Mouse (Mus musculus) E14TG2a.4 (cell line): Measurements from ENCODE around the gene Shroom3.

Experiments
- CTCF ChIP-seq: conservative IDR thresholded peaks from 2 replicates; pipeline ENCODE4 v1.5.1; 2014; ENCODE audit warnings: low read length
- NANOG ChIP-seq: IDR thresholded peaks from 2 replicates; pipeline ENCODE4 v1.6.1; 2014; ENCODE audit warnings: borderline replicate concordance, low read length, mixed read lengths
- POU5F1 ChIP-seq: IDR thresholded peaks from 2 replicates; pipeline ENCODE4 v1.6.1; 2014; ENCODE audit warnings: low read length, borderline replicate concordance

DNA sequence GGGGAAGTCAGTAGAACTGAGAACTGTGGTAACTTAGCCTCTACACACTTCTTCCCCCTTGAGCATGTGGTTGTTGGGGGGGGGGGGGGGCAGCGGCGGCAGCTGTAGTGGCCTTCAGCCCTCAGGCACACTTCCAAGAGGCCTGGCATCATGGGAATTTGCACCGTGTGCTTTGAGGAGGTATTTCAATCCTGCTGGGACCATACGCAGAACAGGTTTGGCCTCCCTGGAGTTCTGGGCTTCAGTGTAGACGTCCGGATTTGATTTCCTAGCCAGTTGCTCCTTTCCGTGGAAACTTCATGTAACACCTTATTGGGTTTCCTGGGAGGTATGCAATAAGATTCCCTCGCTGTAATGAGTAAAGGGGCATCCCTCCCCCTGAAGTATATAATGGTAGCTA is 105.8 kb downstream of the Shroom3 start:
- no peak for TF ChIP-seq CTCF
- no peak for TF ChIP-seq NANOG
- no peak for TF ChIP-seq POU5F1
